In the genomic region with DNA sequence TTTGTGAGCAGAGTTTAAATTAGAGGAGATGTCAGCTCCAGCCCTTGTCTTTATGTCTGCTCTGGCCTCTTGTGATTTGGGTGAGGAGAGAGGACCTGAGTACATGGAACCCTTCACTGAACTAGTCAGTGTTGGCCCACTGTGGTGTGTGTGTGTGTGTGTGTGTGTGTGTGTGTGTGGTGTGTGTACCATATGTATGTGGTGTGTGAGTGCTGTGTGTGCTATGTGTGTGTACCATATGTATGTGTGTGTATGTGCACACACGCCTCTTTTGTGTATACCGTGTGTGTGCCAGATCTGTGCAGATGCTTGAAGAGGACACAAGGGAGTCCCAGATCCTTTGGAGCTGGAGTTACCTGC, we compare ENCODE assay signal across 28 mouse cellular contexts. TPM values are rescaled to one million over a fixed set of nuclear protein-coding genes. Genes with fewer than 3 reads are reported as not detected.
A peak's percentile ranks its signal among the peaks of the same experiment; 100 is the strongest.
DNase-seq lines count a peak whose midpoint lies in the region; ATAC-seq and TF ChIP-seq lines count a peak whose summit lies in the region.
"Had no signal": no experiment of that assay in that cellular context is flagged by ENCODE, and none has a peak within 500 bp of the region (broad histone marks: within the 10 kb centered on the region; RNA-seq: fewer than 3 reads in every experiment).

No protein-coding gene starts in this region.

- H3K9ac ChIP-seq in midbrain, postnatal 0 days (replicated peaks; ENCODE audit: low read length, poor library complexity, severe bottlenecking): no peak overlapping the region
- H3K9ac ChIP-seq in hindbrain, embryonic 11.5 days (ENCODE audit: low read depth, low read length): no peak overlapping the region
- no peak overlapping the region for H3K9ac ChIP-seq in midbrain, embryonic 12.5 days (replicated peaks)
- no peak overlapping the region for H3K9ac ChIP-seq in neural tube, embryonic 15.5 days (replicated peaks)
- H3K9ac ChIP-seq: stomach, embryonic 15.5 days had no signal

- DNase-seq in midbrain, embryonic 10.5 days (ENCODE audit: low spot score): no peak
- no peak for DNase-seq in midbrain, postnatal 0 days (ENCODE audit: low spot score)
- DNase-seq in hindbrain, embryonic 11.5 days (ENCODE audit: low spot score): no peak
- DNase-seq in cerebellum, adult 9-11 months: no peak
- DNase-seq in spleen, postnatal 14 days (ENCODE audit: low spot score in 2 of 2): no peak
- no peak for DNase-seq in layer of hippocampus, adult 18-20 months (ENCODE audit: low spot score in 2 of 2)
- DNase-seq: adrenal gland, postnatal 25 days; cerebellum, adult 18-20 months; gastrocnemius, postnatal 10 days; heart, adult 18-20 months; kidney, adult 2 months; kidney, postnatal 36 days; lung, postnatal 10 days; right cerebral cortex, adult 18-20 months had no signal

- H3K27ac ChIP-seq in midbrain, embryonic 10.5 days (replicated peaks): peak overlapping the region; percentile 80
- H3K27ac ChIP-seq in midbrain, postnatal 0 days (ENCODE audit: low read depth, low read length): no peak overlapping the region
- H3K27ac ChIP-seq in hindbrain, embryonic 11.5 days (ENCODE audit: low read depth, low read length): peak overlapping the region; percentile 47
- H3K27ac ChIP-seq in midbrain, embryonic 12.5 days (replicated peaks): peak overlapping the region; percentile 80
- 0 out of 2 replicates have a peak overlapping the region, but pooled peaks have one; percentile 9 for H3K27ac ChIP-seq in neural tube, embryonic 15.5 days (replicated peaks)
- H3K27ac ChIP-seq: stomach, embryonic 15.5 days had no signal

- no peak for ATAC-seq in midbrain, postnatal 0 days (ENCODE audit: low FRiP score)
- peak; percentile 34; the same call in 1 of the 2 replicates for ATAC-seq in hindbrain, embryonic 11.5 days (ENCODE audit: low FRiP score)
- ATAC-seq in midbrain, embryonic 12.5 days (ENCODE audit: low FRiP score, low read depth): no peak; the same call in none of the 2 replicates
- peak; percentile 31; the same call in 1 of the 2 replicates for ATAC-seq in neural tube, embryonic 15.5 days (ENCODE audit: low FRiP score)
- ATAC-seq: activated CD4-positive, CD25-positive, alpha-beta regulatory T cell, adult 4 months; Patski had no signal

- H3K36me3 ChIP-seq in midbrain, embryonic 10.5 days: no peaks in the 10 kb centered on the region
- no peaks in the 10 kb centered on the region for H3K36me3 ChIP-seq in midbrain, postnatal 0 days (ENCODE audit: insufficient read depth, low read length)
- H3K36me3 ChIP-seq in hindbrain, embryonic 11.5 days (ENCODE audit: control insufficient read depth, insufficient read depth, low read length): no peaks in the 10 kb centered on the region
- H3K36me3 ChIP-seq in midbrain, embryonic 12.5 days: no peaks in the 10 kb centered on the region
- no peaks in the 10 kb centered on the region for H3K36me3 ChIP-seq in neural tube, embryonic 15.5 days
- H3K36me3 ChIP-seq: stomach, embryonic 15.5 days had no signal

- peaks cover 45% of the 10 kb centered on the region for H3K27me3 ChIP-seq in midbrain, embryonic 10.5 days (ENCODE audit: low read depth, poor library complexity, severe bottlenecking)
- no peaks in the 10 kb centered on the region for H3K27me3 ChIP-seq in midbrain, postnatal 0 days (ENCODE audit: insufficient read depth, low read length)
- H3K27me3 ChIP-seq in hindbrain, embryonic 11.5 days (ENCODE audit: control insufficient read depth, insufficient read depth, low read length): peaks cover 3% of the 10 kb centered on the region; the same call in 1 of the 2 replicates
- peaks cover 16% of the 10 kb centered on the region for H3K27me3 ChIP-seq in midbrain, embryonic 12.5 days
- no peaks in the 10 kb centered on the region for H3K27me3 ChIP-seq in neural tube, embryonic 15.5 days (replicated peaks)
- H3K27me3 ChIP-seq: Patski; stomach, embryonic 15.5 days had no signal

- WGBS in midbrain, embryonic 10.5 days: 72% methylated on average over 2 of the region's 2 CpGs
- WGBS in midbrain, postnatal 0 days: 80% methylated on average over 2 of the region's 2 CpGs
- WGBS in hindbrain, embryonic 11.5 days: 84% methylated on average over 2 of the region's 2 CpGs
- 87% methylated on average over 2 of the region's 2 CpGs for WGBS in midbrain, embryonic 12.5 days
- WGBS in neural tube, embryonic 15.5 days: 79% methylated on average over 2 of the region's 2 CpGs

- TF ChIP-seq CTCF in midbrain, postnatal 0 days (IDR thresholded peaks at IDR 0.05): no peak

- peaks cover 48% of the 10 kb centered on the region for H3K4me1 ChIP-seq in midbrain, embryonic 10.5 days
- no peaks in the 10 kb centered on the region; the same call in 1 of the 2 replicates for H3K4me1 ChIP-seq in midbrain, postnatal 0 days (ENCODE audit: insufficient read depth, low read length)
- peaks cover 2% of the 10 kb centered on the region; the same call in 1 of the 2 replicates for H3K4me1 ChIP-seq in hindbrain, embryonic 11.5 days (replicated peaks; ENCODE audit: control insufficient read depth, insufficient read depth, low read length)
- peaks cover 36% of the 10 kb centered on the region for H3K4me1 ChIP-seq in midbrain, embryonic 12.5 days
- peaks cover 26% of the 10 kb centered on the region for H3K4me1 ChIP-seq in neural tube, embryonic 15.5 days
- H3K4me1 ChIP-seq: stomach, embryonic 15.5 days had no signal

- H3K4me2 ChIP-seq in midbrain, postnatal 0 days (ENCODE audit: low read depth, low read length, poor library complexity, severe bottlenecking): no peak overlapping the region
- H3K4me2 ChIP-seq in hindbrain, embryonic 11.5 days (replicated peaks; ENCODE audit: low read depth, low read length): no peak overlapping the region
- no peak overlapping the region for H3K4me2 ChIP-seq in midbrain, embryonic 12.5 days (replicated peaks)
- H3K4me2 ChIP-seq in neural tube, embryonic 15.5 days: no peak overlapping the region
- H3K4me2 ChIP-seq: stomach, embryonic 15.5 days had no signal

- H3K9me3 ChIP-seq in midbrain, embryonic 10.5 days (replicated peaks): no peaks in the 10 kb centered on the region
- H3K9me3 ChIP-seq in midbrain, postnatal 0 days (ENCODE audit: low read length): no peaks in the 10 kb centered on the region
- H3K9me3 ChIP-seq in hindbrain, embryonic 11.5 days (ENCODE audit: control insufficient read depth, low read length): no peaks in the 10 kb centered on the region
- H3K9me3 ChIP-seq in midbrain, embryonic 12.5 days: no peaks in the 10 kb centered on the region
- H3K9me3 ChIP-seq in neural tube, embryonic 15.5 days (replicated peaks): no peaks in the 10 kb centered on the region
- H3K9me3 ChIP-seq: stomach, embryonic 15.5 days had no signal

- H3K4me3 ChIP-seq in midbrain, embryonic 10.5 days: no peak overlapping the region
- H3K4me3 ChIP-seq in midbrain, postnatal 0 days (ENCODE audit: low read depth, low read length): no peak overlapping the region
- H3K4me3 ChIP-seq in hindbrain, embryonic 11.5 days (ENCODE audit: low read depth, low read length): no peak overlapping the region
- H3K4me3 ChIP-seq in midbrain, embryonic 12.5 days: no peak overlapping the region
- H3K4me3 ChIP-seq in neural tube, embryonic 15.5 days (replicated peaks): no peak overlapping the region
- H3K4me3 ChIP-seq: stomach, embryonic 15.5 days had no signal

RNA-seq across cellular contexts. Expression of a gene that starts 16.3 kb away (rescaled TPM):
- 1.4 and 2.8 TPM in 2 replicates for polyA plus RNA-seq in midbrain, embryonic 10.5 days (2016; fragmentation: Nextera tagmentation; extraction: Ambion mirVana)
- 29.5 and 31.1 TPM in 2 replicates for total RNA-seq in midbrain, postnatal 0 days (2014; rRNA removed)
- polyA plus RNA-seq in midbrain, postnatal 0 days (2015; fragmentation: Nextera tagmentation; extraction: Ambion mirVana): 12.4 and 14.8 TPM in 2 replicates
- polyA plus RNA-seq in hindbrain, embryonic 11.5 days (2014; fragmentation: Nextera tagmentation; extraction: Ambion mirVana): 2.9 and 3.0 TPM in 2 replicates
- 5.2 and 5.4 TPM in 2 replicates for polyA plus RNA-seq in midbrain, embryonic 12.5 days (2016; fragmentation: Nextera tagmentation; extraction: Ambion mirVana)
- polyA plus RNA-seq in neural tube, embryonic 15.5 days (2015; fragmentation: Nextera tagmentation; extraction: Ambion mirVana): 7.5 TPM in 2 replicates
- total RNA-seq in layer of hippocampus, adult 18-20 months (2021): 1 to 10 TPM; 4.3 to 5.3 TPM
- total RNA-seq: hematopoietic stem cell, adult 5-6 weeks; megakaryocyte-erythroid progenitor cell, adult 5-6 weeks; neutrophil, adult 5-6 weeks had no signal
- polyA plus RNA-seq: activated CD4-positive, CD25-positive, alpha-beta regulatory T cell, adult 4 months had no signal

RNA-seq across cellular contexts. Expression of a gene that starts 33.8 kb away (rescaled TPM):
- polyA plus RNA-seq in midbrain, embryonic 10.5 days (2016; fragmentation: Nextera tagmentation; extraction: Ambion mirVana): 87.1 and 101 TPM in 2 replicates
- total RNA-seq in midbrain, postnatal 0 days (2014; rRNA removed): 7.0 and 7.1 TPM in 2 replicates
- polyA plus RNA-seq in midbrain, postnatal 0 days (2015; fragmentation: Nextera tagmentation; extraction: Ambion mirVana): 9.9 TPM in 2 replicates
- polyA plus RNA-seq in hindbrain, embryonic 11.5 days (2014; fragmentation: Nextera tagmentation; extraction: Ambion mirVana): 33.1 and 39.3 TPM in 2 replicates
- 94.9 and 101 TPM in 2 replicates for polyA plus RNA-seq in midbrain, embryonic 12.5 days (2016; fragmentation: Nextera tagmentation; extraction: Ambion mirVana)
- polyA plus RNA-seq in neural tube, embryonic 15.5 days (2015; fragmentation: Nextera tagmentation; extraction: Ambion mirVana): 6.6 and 7.1 TPM in 2 replicates
- 1 to 10 TPM; 1.6 to 1.9 TPM for total RNA-seq in layer of hippocampus, adult 18-20 months (2021)

RNA-seq across cellular contexts. Expression of a gene that starts 52.6 kb away (rescaled TPM):
- 0.23 and 0.46 TPM in 2 replicates for polyA plus RNA-seq in midbrain, embryonic 10.5 days (2016; fragmentation: Nextera tagmentation; extraction: Ambion mirVana)
- not detected in 2 replicates for total RNA-seq in midbrain, postnatal 0 days (2014; rRNA removed)
- 0.22 TPM in 1 of 2 replicates, not detected in the other for polyA plus RNA-seq in midbrain, postnatal 0 days (2015; fragmentation: Nextera tagmentation; extraction: Ambion mirVana)
- polyA plus RNA-seq in hindbrain, embryonic 11.5 days (2014; fragmentation: Nextera tagmentation; extraction: Ambion mirVana): not detected in 2 replicates
- 0.96 TPM in 1 of 2 replicates, not detected in the other for polyA plus RNA-seq in midbrain, embryonic 12.5 days (2016; fragmentation: Nextera tagmentation; extraction: Ambion mirVana)
- 0.50 and 0.59 TPM in 2 replicates for polyA plus RNA-seq in neural tube, embryonic 15.5 days (2015; fragmentation: Nextera tagmentation; extraction: Ambion mirVana)
- total RNA-seq in layer of hippocampus, adult 18-20 months (2021): not detected
- total RNA-seq: adrenal gland, postnatal 25 days; gastrocnemius, postnatal 10 days; heart, adult 18-20 months; hematopoietic stem cell, adult 5-6 weeks; layer of hippocampus, postnatal 25 days; left cerebral cortex, postnatal 14 days; megakaryocyte-erythroid progenitor cell, adult 5-6 weeks; neutrophil, adult 5-6 weeks had no signal
- polyA plus RNA-seq: activated CD4-positive, CD25-positive, alpha-beta regulatory T cell, adult 4 months; frontal cortex, adult 2 months; heart, embryonic 14.5 days; kidney, adult 2 months; limb, embryonic 14.5 days; liver, embryonic 16.5 days; stomach, embryonic 15.5 days had no signal

Comparison
In these comparisons a context has a peak if more than half of its experiments do, and no peak if none do; other contexts are left out.
1. ATAC-seq: peak in hindbrain, embryonic 11.5 days (single experiment) and neural tube, embryonic 15.5 days (single experiment); none in midbrain, postnatal 0 days (single experiment) and midbrain, embryonic 12.5 days (single experiment).